Mouse (Mus musculus) liver, embryonic 14.5 days (tissue): ENCODE data around the gene Tnrc6c.

Experiments
- CTCF ChIP-seq: IDR thresholded peaks from 2 replicates; pipeline ENCODE4 v1.5.1; 2016; ENCODE audit warnings: antibody characterized with exemption, low read depth, control low read depth
- EP300 ChIP-seq: IDR thresholded peaks from 2 replicates; pipeline ENCODE4 v1.6.1; 2016; ENCODE audit warnings: antibody characterized with exemption, low read depth

- TF ChIP-seq CTCF (no peak), EP300 (no peak)
Measured at GRCm38 (mm10) chr11:117769683-117770047, 115.6 kb downstream of the Tnrc6c start.
